Mouse (Mus musculus) testis, adult 2 months (tissue): Measurements from ENCODE around the gene Bmper.

Experiments
- CTCF ChIP-seq: fragments of 200-500 bp; IDR thresholded peaks from 2 replicates; pipeline ENCODE4 v1.5.1; 2012; ENCODE audit warnings: low read depth, mild to moderate bottlenecking, inconsistent platforms, low read length, moderate library complexity; ENCODE audit not compliant: control insufficient read depth, insufficient read depth, insufficient replicate concordance
- POLR2A ChIP-seq: fragments of 200-500 bp; IDR thresholded peaks from 2 replicates; pipeline ENCODE4 v1.6.1; 2012; ENCODE audit warnings: low read depth, mild to moderate bottlenecking, inconsistent platforms, low read length, moderate library complexity; ENCODE audit not compliant: control insufficient read depth

GRCm38 (mm10) chr9:23306226-23306625, 83.3 kb downstream of the Bmper start:
- no peak for TF ChIP-seq POLR2A
- no peak for TF ChIP-seq CTCF
